In genomic region chr1:155809706-155810442, GRCm38 (mm10) we compare ENCODE assay signal across 9 mouse cellular contexts. TPM values are rescaled to one million over a fixed set of nuclear protein-coding genes. Genes with fewer than 3 reads are reported as not detected.
DNase-seq lines count a peak whose midpoint lies in the region; ATAC-seq and TF ChIP-seq lines count a peak whose summit lies in the region.
"Had no signal": no experiment of that assay in that cellular context is flagged by ENCODE, and none has a peak within 500 bp of the region (broad histone marks: within the 10 kb centered on the region; RNA-seq: fewer than 3 reads in every experiment).

No protein-coding gene starts in this region.

- H3K4me2 ChIP-seq in embryonic facial prominence, embryonic 13.5 days: peak overlapping the region; percentile 7
- H3K4me2 ChIP-seq in CH12.LX (ENCODE audit: insufficient read depth, low read depth, poor library complexity, severe bottlenecking): no peak overlapping the region
- H3K4me2 ChIP-seq in lung, embryonic 14.5 days: peak overlapping the region; percentile 84
- H3K4me2 ChIP-seq: embryonic facial prominence, embryonic 15.5 days had no signal

- WGBS in embryonic facial prominence, embryonic 13.5 days: 70% methylated on average over 10 of the region's 10 CpGs
- WGBS in embryonic facial prominence, embryonic 10.5 days: 80% methylated on average over 10 of the region's 10 CpGs
- 32% methylated on average over 10 of the region's 10 CpGs for WGBS in lung, embryonic 14.5 days

- in situ Hi-C loops in CH12.LX (cut with MboI; ENCODE audit: low pct_ligation_motif_present, low pct_unique_long_range_greater_than_20kb, low sequenced_read_pairs): no loop called here

- no peak for DNase-seq in embryonic facial prominence, embryonic 10.5 days (ENCODE audit: low spot score)
- peak; percentile 27 for DNase-seq in CH12.LX (ENCODE audit: extremely low read depth)
- DNase-seq in heart, postnatal 10 days: peak; percentile 65 to 70
- peak; percentile 91 for DNase-seq in lung, embryonic 14.5 days
- DNase-seq in urinary bladder, postnatal 25 days (ENCODE audit: low spot score): peak; percentile 26
- no peak for DNase-seq in left cerebral cortex, postnatal 36 days (ENCODE audit: low spot score in 2 of 2)
- DNase-seq in adrenal gland, postnatal 25 days: no peak

- no peak overlapping the region for H3K27ac ChIP-seq in embryonic facial prominence, embryonic 13.5 days
- H3K27ac ChIP-seq in embryonic facial prominence, embryonic 10.5 days (replicated peaks): no peak overlapping the region
- H3K27ac ChIP-seq in CH12.LX (ENCODE audit: insufficient read depth, low read depth): no peak overlapping the region
- H3K27ac ChIP-seq in lung, embryonic 14.5 days (ENCODE audit: low read depth): peak overlapping the region; percentile 61
- H3K27ac ChIP-seq: embryonic facial prominence, embryonic 15.5 days had no signal

- ATAC-seq in embryonic facial prominence, embryonic 13.5 days (ENCODE audit: insufficient number of reproducible peaks, insufficient read depth, low FRiP score, low TSS enrichment, low read depth): no peak
- peak; percentile 87 for ATAC-seq in lung, embryonic 14.5 days (ENCODE audit: insufficient read depth)

- no peak for TF ChIP-seq POLR2A in CH12.LX (IDR thresholded peaks at IDR 0.05; ENCODE audit: low read depth, low read length)

- no peaks in the 10 kb centered on the region for H3K36me3 ChIP-seq in embryonic facial prominence, embryonic 13.5 days
- no peaks in the 10 kb centered on the region for H3K36me3 ChIP-seq in embryonic facial prominence, embryonic 10.5 days (replicated peaks)
- H3K36me3 ChIP-seq in CH12.LX (replicated peaks in 1 of 2; ENCODE audit: control insufficient read depth in 1 of 2, insufficient read depth in 1 of 2, low read length in 1 of 2): peaks cover 0 to 15% of the 10 kb centered on the region in 2 experiments
- H3K36me3 ChIP-seq in lung, embryonic 14.5 days (ENCODE audit: insufficient read depth): peaks cover 5% of the 10 kb centered on the region; the same call in 1 of the 2 replicates
- H3K36me3 ChIP-seq: embryonic facial prominence, embryonic 15.5 days had no signal

- H3K9ac ChIP-seq in embryonic facial prominence, embryonic 13.5 days: no peak overlapping the region
- no peak overlapping the region for H3K9ac ChIP-seq in CH12.LX (ENCODE audit: insufficient read depth, low read depth)
- no peak overlapping the region for H3K9ac ChIP-seq in lung, embryonic 14.5 days
- H3K9ac ChIP-seq: embryonic facial prominence, embryonic 15.5 days had no signal

- no peaks in the 10 kb centered on the region for H3K27me3 ChIP-seq in embryonic facial prominence, embryonic 13.5 days
- peaks cover 16% of the 10 kb centered on the region for H3K27me3 ChIP-seq in embryonic facial prominence, embryonic 10.5 days (replicated peaks; ENCODE audit: low read depth, poor library complexity, severe bottlenecking)
- no peaks in the 10 kb centered on the region for H3K27me3 ChIP-seq in CH12.LX (replicated peaks)
- no peaks in the 10 kb centered on the region for H3K27me3 ChIP-seq in lung, embryonic 14.5 days (ENCODE audit: insufficient read depth, low read length)
- H3K27me3 ChIP-seq: embryonic facial prominence, embryonic 15.5 days had no signal

- no peak for TF ChIP-seq CTCF in CH12.LX (conservative IDR thresholded peaks at IDR 0.05 in 1 of 2, IDR thresholded peaks at IDR 0.05 in 1 of 2; ENCODE audit: low read depth in 2 of 2, low read length in 2 of 2)
- no peak for TF ChIP-seq CTCF in lung, embryonic 14.5 days (IDR thresholded peaks at IDR 0.05; ENCODE audit: low read depth)

- H3K4me1 ChIP-seq in embryonic facial prominence, embryonic 13.5 days: peaks cover 20% of the 10 kb centered on the region
- peaks cover 28% of the 10 kb centered on the region for H3K4me1 ChIP-seq in embryonic facial prominence, embryonic 10.5 days
- H3K4me1 ChIP-seq in CH12.LX (ENCODE audit: control insufficient read depth in 1 of 2, insufficient read depth in 2 of 2): peaks cover 5 to 36% of the 10 kb centered on the region in 2 experiments; a peak in 3 of 4 replicates
- peaks cover 17% of the 10 kb centered on the region for H3K4me1 ChIP-seq in lung, embryonic 14.5 days (ENCODE audit: insufficient read depth)

- no peaks in the 10 kb centered on the region for H3K9me3 ChIP-seq in embryonic facial prominence, embryonic 13.5 days
- no peaks in the 10 kb centered on the region for H3K9me3 ChIP-seq in embryonic facial prominence, embryonic 10.5 days
- no peaks in the 10 kb centered on the region for H3K9me3 ChIP-seq in CH12.LX (replicated peaks; ENCODE audit: low read length)
- no peaks in the 10 kb centered on the region for H3K9me3 ChIP-seq in lung, embryonic 14.5 days (ENCODE audit: low read depth, low read length)
- H3K9me3 ChIP-seq: embryonic facial prominence, embryonic 15.5 days had no signal

- dilution Hi-C loops in CH12.LX (cut with MboI; ENCODE audit: extremely low pct_ligation_motif_present, extremely low pct_unique_long_range_greater_than_20kb, low sequenced_read_pairs): no loop called here

- no peak overlapping the region for H3K4me3 ChIP-seq in embryonic facial prominence, embryonic 13.5 days
- no peak overlapping the region for H3K4me3 ChIP-seq in embryonic facial prominence, embryonic 10.5 days
- H3K4me3 ChIP-seq in CH12.LX (replicated peaks in 1 of 3; ENCODE audit: low read depth in 2 of 3, low read length in 2 of 3, poor library complexity in 1 of 3): no peak overlapping the region
- H3K4me3 ChIP-seq in lung, embryonic 14.5 days (ENCODE audit: low read depth, low read length): no peak overlapping the region
- H3K4me3 ChIP-seq: embryonic facial prominence, embryonic 15.5 days had no signal

- no peak for TF ChIP-seq RAD21 in CH12.LX (IDR thresholded peaks at IDR 0.05; ENCODE audit: low read depth, low read length)

- no peak for TF ChIP-seq EP300 in CH12.LX (IDR thresholded peaks at IDR 0.05; ENCODE audit: low read length)

- H3K79me2 ChIP-seq in CH12.LX (replicated peaks; ENCODE audit: control insufficient read depth, extremely low read depth, insufficient read depth, poor library complexity, severe bottlenecking): no peaks in the 10 kb centered on the region

- intact Hi-C loops in heart, postnatal 10 days (cut with DNase I): no loop called here
- intact Hi-C loops in left cerebral cortex, postnatal 36 days (cut with DNase I): no loop called here

TF ChIP-seq in CH12.LX, 34 proteins besides CTCF, POLR2A, EP300 and RAD21:
- TF ChIP-seq BHLHE40 (IDR thresholded peaks at IDR 0.05; ENCODE audit: low read depth, low read length) (no peak), ETS1 (conservative IDR thresholded peaks at IDR 0.05; ENCODE audit: low read depth, low read length) (0 out of 2 replicates have a peak, but pooled peaks have one; percentile 19)

RNA-seq across cellular contexts. Expression of gene Qsox1, which starts 2.8 kb away (rescaled TPM):
- 26.6 and 27.9 TPM in 2 replicates for polyA plus RNA-seq in embryonic facial prominence, embryonic 13.5 days (2015; fragmentation: Nextera tagmentation; extraction: Ambion mirVana)
- polyA plus RNA-seq in embryonic facial prominence, embryonic 10.5 days (2016; fragmentation: Nextera tagmentation; extraction: Ambion mirVana): 14.8 and 14.9 TPM in 2 replicates
- total RNA-seq in CH12.LX (2012; rRNA removed) (11.9 and 13.7 TPM in 2 replicates), CH12.LX (2014; rRNA removed) (7.9 and 8.6 TPM in 2 replicates)
- polyA plus RNA-seq in CH12.LX (2012; ENCODE audit: insufficient read length, low read depth): 11.6 and 12.5 TPM in 2 replicates
- total RNA-seq in heart, postnatal 10 days (2021): 10 to 100 TPM; 64.9 to 69.7 TPM
- 18.2 and 19.7 TPM in 2 replicates for polyA plus RNA-seq in lung, embryonic 14.5 days (2014; fragmentation: Nextera tagmentation; extraction: Ambion mirVana)
- 10 to 100 TPM; 31.8 to 32.1 TPM for total RNA-seq in left cerebral cortex, postnatal 36 days (2021)
- total RNA-seq in adrenal gland, postnatal 25 days (2021): 48.4 and 48.8 TPM in 2 replicates

RNA-seq across cellular contexts. Expression of gene Lhx4, which starts 58.4 kb away (rescaled TPM):
- not detected in 2 replicates for polyA plus RNA-seq in embryonic facial prominence, embryonic 13.5 days (2015; fragmentation: Nextera tagmentation; extraction: Ambion mirVana)
- 1.1 and 2.5 TPM in 2 replicates for polyA plus RNA-seq in embryonic facial prominence, embryonic 10.5 days (2016; fragmentation: Nextera tagmentation; extraction: Ambion mirVana)
- total RNA-seq in CH12.LX (2012; rRNA removed) (not detected in 2 replicates), CH12.LX (2014; rRNA removed) (not detected in 2 replicates)
- polyA plus RNA-seq in CH12.LX (2012; ENCODE audit: insufficient read length, low read depth): not detected in 2 replicates
- not detected for total RNA-seq in heart, postnatal 10 days (2021)
- polyA plus RNA-seq in lung, embryonic 14.5 days (2014; fragmentation: Nextera tagmentation; extraction: Ambion mirVana): 0.05 TPM in 1 of 2 replicates, not detected in the other
- not detected for total RNA-seq in left cerebral cortex, postnatal 36 days (2021)
- 0.06 TPM in 1 of 2 replicates, not detected in the other for total RNA-seq in adrenal gland, postnatal 25 days (2021)
- polyA plus RNA-seq: embryonic facial prominence, embryonic 15.5 days had no signal

Comparison
In these comparisons a context has a peak if more than half of its experiments do, and no peak if none do; other contexts are left out.
1. DNase-seq: peak in CH12.LX (single experiment), heart, postnatal 10 days (2 of 2), lung, embryonic 14.5 days (single experiment) and urinary bladder, postnatal 25 days (single experiment); none in embryonic facial prominence, embryonic 10.5 days (single experiment), left cerebral cortex, postnatal 36 days (0 of 2) and adrenal gland, postnatal 25 days (single experiment).